Mouse (Mus musculus) lung, adult 2 months (tissue): ENCODE measurements around the gene Ttc30a1.

Experiments
- CTCF ChIP-seq: fragments of 200-500 bp; IDR thresholded peaks from 2 replicates; pipeline ENCODE4 v1.5.1; 2011; ENCODE audit warnings: mild to moderate bottlenecking, low read length, control low read depth; ENCODE audit not compliant: insufficient read depth
- POLR2A ChIP-seq: fragments of 200-500 bp; IDR thresholded peaks from 2 replicates; pipeline ENCODE4 v1.6.1; 2011; ENCODE audit warnings: low read depth, mild to moderate bottlenecking, control low read depth, low read length, borderline replicate concordance; ENCODE audit errors: extremely low read depth

DNA sequence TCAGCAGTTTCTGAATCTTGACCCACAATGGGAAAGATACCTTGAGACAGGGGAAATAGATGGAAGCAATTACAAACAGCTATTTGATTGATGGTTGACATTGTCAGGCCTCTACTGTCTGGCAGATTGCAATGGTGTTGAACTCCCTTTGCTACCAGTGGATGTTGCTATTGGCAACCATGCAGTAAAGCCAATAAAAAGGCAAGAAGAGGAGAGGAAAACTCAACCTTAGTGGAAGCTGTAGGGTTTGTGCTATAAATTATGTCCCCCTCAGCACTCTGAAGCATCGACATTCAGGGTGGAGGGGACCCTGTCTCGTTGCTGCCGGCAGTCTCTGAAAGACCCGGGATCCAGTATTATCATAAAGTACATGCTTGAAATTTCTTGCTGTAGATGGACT lies 6.6 kb upstream of the Ttc30a1 start:
- TF ChIP-seq CTCF (no peak), POLR2A (no peak)
